Mouse (Mus musculus): ENCODE data around the gene Klhdc4.

GRCm38 (mm10) chr8:121844765-121845164, 15.4 kb upstream of the Klhdc4 start:
- TF ChIP-seq CTCF (IDR thresholded peaks at IDR 0.05; ENCODE audit: low read depth, low read length) (no peak), POLR2A (IDR thresholded peaks at IDR 0.05; ENCODE audit: borderline replicate concordance, low read depth, low read length) (no peak)
